Mouse (Mus musculus) hindbrain, embryonic 16.5 days (tissue): Measurements from ENCODE around the gene RPS10-NUDT3. TPM values are rescaled to one million over a fixed set of nuclear protein-coding genes. Genes with fewer than 3 reads are reported as not detected.

Experiments
- ATAC-seq: fragments of 200-750 bp; cut with Nextera tagmentation; 2 replicates; pipeline ENCODE4 v1.8.0; 2017; ENCODE audit warnings: moderate TSS enrichment, moderate library complexity
- H3K27ac ChIP-seq: fragments of 300-500 bp; sonication (generic); 2 replicates; pipeline ENCODE4 v1.5.1; 2014; ENCODE audit warnings: low read depth, mild to moderate bottlenecking, control low read depth, low read length, moderate library complexity
- H3K27me3 ChIP-seq: fragments of 300-500 bp; sonication (generic); replicated peaks from 2 replicates; pipeline ENCODE4 v1.6.1; 2014; ENCODE audit warnings: low read length; ENCODE audit not compliant: control insufficient read depth, insufficient read depth
- H3K36me3 ChIP-seq: fragments of 300-500 bp; sonication (generic); 2 replicates; pipeline ENCODE4 v1.6.1; 2014; ENCODE audit warnings: mild to moderate bottlenecking, low read length, moderate library complexity, mixed read lengths; ENCODE audit not compliant: control insufficient read depth, insufficient read depth
- H3K4me1 ChIP-seq: fragments of 300-500 bp; sonication (generic); 2 replicates; pipeline ENCODE4 v1.6.1; 2014; ENCODE audit warnings: low read depth, low read length; ENCODE audit not compliant: control insufficient read depth, insufficient read depth
- H3K4me2 ChIP-seq: fragments of 300-500 bp; sonication (generic); 2 replicates; pipeline ENCODE4 v1.6.1; 2014; ENCODE audit warnings: mild to moderate bottlenecking, low read length, control low read depth, moderate library complexity
- H3K4me3 ChIP-seq: fragments of 300-500 bp; sonication (generic); 2 replicates; pipeline ENCODE4 v1.5.1; 2014; ENCODE audit warnings: mild to moderate bottlenecking, low read length, control low read depth, moderate library complexity
- H3K9ac ChIP-seq: fragments of 300-500 bp; sonication (generic); 2 replicates; pipeline ENCODE4 v1.6.1; 2014; ENCODE audit warnings: low read depth, mild to moderate bottlenecking, control low read depth, low read length, moderate library complexity
- H3K9me3 ChIP-seq: fragments of 300-500 bp; sonication (generic); 2 replicates; pipeline ENCODE4 v1.6.1; 2014; ENCODE audit warnings: mild to moderate bottlenecking, low read length, moderate library complexity; ENCODE audit not compliant: control insufficient read depth
- WGBS: fragments of 180-500 bp; shearing (Covaris S2); extraction: QIAGEN DNeasy Blood & Tissue Kit; methylation state at CpG from one replicate; pipeline ENCODE4 v1.1.7; 2014; 5-methylcytosine and 5-hydroxymethylcytosine counted together
- polyA plus RNA-seq: library from polyadenylated mRNA; unstranded; fragments of >200 nt; fragmentation: Nextera tagmentation; extraction: Ambion mirVana; gene quantifications from 2 replicates; pipeline ENCODE4 v1.2.1, GENCODE M21; 2015

Gene RPS10-NUDT3
- polyA plus RNA-seq, 1 experiment from 2014 or later = not detected

GRCm38 (mm10) chr17:27603522-27604234 lies 31.3 kb downstream of the RPS10-NUDT3 start:
- H3K4me1 ChIP-seq = peaks cover 34% of the 10 kb centered on the region
- no peak overlapping the region for H3K4me2 ChIP-seq
- no peak overlapping the region; the same call in none of the 2 replicates for H3K27ac ChIP-seq
- H3K9me3 ChIP-seq = no peaks in the 10 kb centered on the region
- no peak overlapping the region for H3K9ac ChIP-seq
- ATAC-seq = no peak
- no peaks in the 10 kb centered on the region for H3K27me3 ChIP-seq
- no peak overlapping the region for H3K4me3 ChIP-seq
- no peaks in the 10 kb centered on the region for H3K36me3 ChIP-seq
- WGBS = 62% methylated on average over 21 of the region's 21 CpGs

DNA sequence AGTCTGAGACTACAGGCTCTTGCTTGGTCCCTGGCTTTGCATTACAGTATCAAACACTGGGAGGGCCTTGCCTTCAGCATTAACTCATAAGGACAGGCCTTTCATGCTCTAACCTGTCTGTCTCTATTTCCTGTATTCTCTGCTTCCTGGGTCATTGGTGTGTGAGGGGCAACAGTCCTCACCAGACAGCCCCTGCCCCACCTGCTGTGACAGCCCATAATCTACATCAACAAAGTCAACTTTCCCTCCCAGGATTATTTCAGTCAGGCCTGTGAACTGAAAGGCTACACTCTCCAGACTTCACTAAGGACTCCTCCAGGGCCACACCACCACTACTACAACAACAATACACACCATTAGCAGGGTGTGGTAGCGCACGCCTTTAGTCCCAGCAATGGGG lies 32.0 kb downstream of the RPS10-NUDT3 start:
- 0 out of 2 replicates have a peak overlapping the region, but pooled peaks have one; percentile 12 for H3K27ac ChIP-seq
- no peak overlapping the region for H3K4me2 ChIP-seq
- no peaks in the 10 kb centered on the region for H3K27me3 ChIP-seq
- H3K9ac ChIP-seq = no peak overlapping the region
- no peaks in the 10 kb centered on the region for H3K36me3 ChIP-seq
- WGBS = 86% methylated on average over 2 of the region's 2 CpGs
- H3K4me1 ChIP-seq = peaks cover 39% of the 10 kb centered on the region
- ATAC-seq = no peak; the same call in 1 of the 2 replicates
- H3K4me3 ChIP-seq = no peak overlapping the region
- H3K9me3 ChIP-seq = no peaks in the 10 kb centered on the region

- peak; percentile 38; the same call in 1 of the 2 replicates for ATAC-seq
- 0 out of 2 replicates have a peak overlapping the region, but pooled peaks have one; percentile 3 for H3K27ac ChIP-seq
- no peak overlapping the region for H3K4me2 ChIP-seq
- peaks cover 39% of the 10 kb centered on the region for H3K4me1 ChIP-seq
- no peaks in the 10 kb centered on the region for H3K9me3 ChIP-seq
- no peak overlapping the region for H3K9ac ChIP-seq
- 64% methylated on average over 5 of the region's 5 CpGs for WGBS
- no peaks in the 10 kb centered on the region for H3K27me3 ChIP-seq
- no peak overlapping the region for H3K4me3 ChIP-seq
- peaks cover 6% of the 10 kb centered on the region; the same call in 1 of the 2 replicates for H3K36me3 ChIP-seq
Measured at GRCm38 (mm10) chr17:27600869-27601268, 34.2 kb downstream of the RPS10-NUDT3 start.

GRCm38 (mm10) chr17:27600286-27600685 lies 34.7 kb downstream of the RPS10-NUDT3 start:
- H3K27ac ChIP-seq = no peak overlapping the region
- H3K4me3 ChIP-seq = no peak overlapping the region
- H3K4me2 ChIP-seq = no peak overlapping the region
- no peaks in the 10 kb centered on the region for H3K9me3 ChIP-seq
- no peak for ATAC-seq
- no peaks in the 10 kb centered on the region for H3K27me3 ChIP-seq
- 91% methylated on average over 3 of the region's 3 CpGs for WGBS
- H3K36me3 ChIP-seq = peaks cover 6% of the 10 kb centered on the region
- no peak overlapping the region for H3K9ac ChIP-seq
- peaks cover 39% of the 10 kb centered on the region for H3K4me1 ChIP-seq

- H3K36me3 ChIP-seq = peaks cover 21% of the 10 kb centered on the region
- 78% methylated on average over 21 of the region's 21 CpGs for WGBS
- ATAC-seq = no peak
- no peak overlapping the region for H3K4me2 ChIP-seq
- H3K4me1 ChIP-seq = peaks cover 15% of the 10 kb centered on the region
- no peak overlapping the region for H3K9ac ChIP-seq
- H3K27me3 ChIP-seq = no peaks in the 10 kb centered on the region
- H3K9me3 ChIP-seq = no peaks in the 10 kb centered on the region
- no peak overlapping the region for H3K27ac ChIP-seq
- H3K4me3 ChIP-seq = no peak overlapping the region
Measured at GRCm38 (mm10) chr17:27596376-27597190, 38.4 kb downstream of the RPS10-NUDT3 start.

- Histone ChIP-seq H3K9me3 (no peaks in the 10 kb centered on the region), H3K27ac (no peak overlapping the region), H3K9ac (no peak overlapping the region), H3K4me3 (no peak overlapping the region), H3K27me3 (no peaks in the 10 kb centered on the region), H3K4me2 (no peak overlapping the region), H3K4me1 (peaks cover 8% of the 10 kb centered on the region), H3K36me3 (peaks cover 23% of the 10 kb centered on the region)
- WGBS = 80% methylated on average over 15 of the region's 15 CpGs
- no peak for ATAC-seq
Measured at GRCm38 (mm10) chr17:27595659-27596375, 39.2 kb downstream of the RPS10-NUDT3 start.

- Histone ChIP-seq H3K9ac (no peak overlapping the region), H3K4me3 (no peak overlapping the region), H3K4me2 (no peak overlapping the region), H3K4me1 (peaks cover 2% of the 10 kb centered on the region; the same call in 1 of the 2 replicates), H3K27me3 (no peaks in the 10 kb centered on the region), H3K27ac (no peak overlapping the region), H3K9me3 (no peaks in the 10 kb centered on the region), H3K36me3 (peaks cover 25% of the 10 kb centered on the region)
- WGBS = over 99% methylated on average over 7 of the region's 7 CpGs
- ATAC-seq = no peak
Measured at GRCm38 (mm10) chr17:27592565-27592910, 42.5 kb downstream of the RPS10-NUDT3 start.

DNA sequence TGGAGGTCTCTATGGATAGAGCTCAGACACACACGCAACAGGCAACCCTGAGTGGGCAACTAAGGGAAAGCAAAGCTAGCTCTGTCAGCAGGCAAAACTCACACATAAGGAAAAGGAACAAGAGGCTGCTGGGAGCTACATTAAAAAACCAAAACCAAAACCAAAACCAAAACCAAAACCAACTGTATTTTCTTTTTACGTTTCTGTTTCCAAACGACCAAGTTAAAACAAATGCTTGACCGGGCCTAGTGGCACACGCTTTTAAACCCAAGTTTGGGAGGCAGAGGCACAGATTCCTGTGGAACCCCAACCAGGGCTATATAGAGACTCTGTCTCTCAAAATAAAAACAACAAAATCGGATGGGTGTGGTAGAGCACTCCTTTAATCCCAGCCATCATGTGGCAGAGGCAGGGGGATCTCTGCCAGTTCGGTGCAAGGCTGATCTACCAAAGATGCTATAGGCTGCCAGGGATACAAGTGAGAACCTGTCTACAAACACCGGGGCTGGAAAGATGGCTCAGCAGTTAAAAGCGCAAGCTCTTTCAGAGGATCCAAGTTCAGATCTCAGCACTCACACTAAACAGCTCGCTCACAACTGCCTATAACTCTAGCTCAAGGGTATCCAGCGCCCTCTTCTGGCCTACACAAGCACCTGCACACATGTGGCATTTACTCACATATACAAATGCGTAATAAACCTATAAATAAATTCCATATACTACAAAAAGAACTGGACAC lies 43.0 kb downstream of the RPS10-NUDT3 start:
- Histone ChIP-seq H3K36me3 (peaks cover 25% of the 10 kb centered on the region), H3K9ac (no peak overlapping the region), H3K4me2 (no peak overlapping the region), H3K4me3 (no peak overlapping the region), H3K27me3 (no peaks in the 10 kb centered on the region), H3K9me3 (no peaks in the 10 kb centered on the region), H3K4me1 (peaks cover 4% of the 10 kb centered on the region; the same call in 1 of the 2 replicates), H3K27ac (no peak overlapping the region)
- 88% methylated on average over 12 of the region's 12 CpGs for WGBS
- ATAC-seq = no peak
